Mouse (Mus musculus): ENCODE results near the gene Jhy.

The Jhy gene

GRCm38 (mm10) chr9:40917871-40918613 is 45.9 kb downstream of the Jhy start:
- DNase-seq: no peak

- DNase-seq: no peak
These were observed 55.0 kb downstream of the Jhy start for GRCm38 (mm10) chr9:40908915-40909314.

- no peak for DNase-seq
These were observed 55.5 kb downstream of the Jhy start for GRCm38 (mm10) chr9:40908411-40908810.

GRCm38 (mm10) chr9:40907413-40907812 is 56.5 kb downstream of the Jhy start:
- DNase-seq: no peak

GRCm38 (mm10) chr9:40892456-40892855 is 71.5 kb downstream of the Jhy start:
- no peak for DNase-seq

GRCm38 (mm10) chr9:40889389-40889788 is 74.5 kb downstream of the Jhy start:
- no peak for DNase-seq

- DNase-seq: no peak
These were observed 78.2 kb downstream of the Jhy start for GRCm38 (mm10) chr9:40885669-40886068.

- DNase-seq: no peak
These were observed 84.9 kb downstream of the Jhy start for GRCm38 (mm10) chr9:40878998-40879397.

- no peak for DNase-seq
These were observed 85.5 kb downstream of the Jhy start for GRCm38 (mm10) chr9:40878291-40878945.

GRCm38 (mm10) chr9:40877881-40878235 is 86.1 kb downstream of the Jhy start:
- no peak for DNase-seq

GRCm38 (mm10) chr9:40877146-40877880 is 86.6 kb downstream of the Jhy start:
- DNase-seq: no peak

GRCm38 (mm10) chr9:40876693-40877092 is 87.2 kb downstream of the Jhy start:
- no peak for DNase-seq

- DNase-seq: no peak
These were observed 87.8 kb downstream of the Jhy start for GRCm38 (mm10) chr9:40876164-40876563.

- no peak for DNase-seq
These were observed 88.5 kb downstream of the Jhy start for GRCm38 (mm10) chr9:40875431-40875830.

- no peak for DNase-seq
These were observed 89.0 kb downstream of the Jhy start for GRCm38 (mm10) chr9:40874961-40875360.

GRCm38 (mm10) chr9:40873556-40874470 is 90.1 kb downstream of the Jhy start, which contains the start of gene Bsx:
TSS of gene Bsx (plus strand) at chr9:40874127.
- DNase-seq: peak; percentile 49 to 60

- DNase-seq: no peak
These were observed 91.8 kb downstream of the Jhy start for GRCm38 (mm10) chr9:40872156-40872478.

GRCm38 (mm10) chr9:40871369-40872155 is 92.4 kb downstream of the Jhy start:
- DNase-seq: no peak

GRCm38 (mm10) chr9:40870331-40870730 is 93.6 kb downstream of the Jhy start:
- DNase-seq: no peak

GRCm38 (mm10) chr9:40859196-40859595 is 104.7 kb downstream of the Jhy start:
- no peak for DNase-seq

- DNase-seq: no peak
These were observed 105.3 kb downstream of the Jhy start for GRCm38 (mm10) chr9:40858461-40859160.

All from kidney, postnatal 25 days (tissue).